Mouse (Mus musculus): Measurements from ENCODE around the gene Prrg2.

- no peak for TF ChIP-seq CTCF (IDR thresholded peaks at IDR 0.05; ENCODE audit: control insufficient read depth, insufficient read depth, insufficient replicate concordance, low read depth, low read length)
- no peak for TF ChIP-seq POLR2A (IDR thresholded peaks at IDR 0.05; ENCODE audit: control insufficient read depth, low read depth, low read length)
These were observed 43.4 kb downstream of the Prrg2 start for GRCm38 (mm10) chr7:45019031-45019571.

Measured in testis, adult 2 months (tissue).